Mouse (Mus musculus): ENCODE data around the gene Map3k11. TPM values are rescaled to one million over a fixed set of nuclear protein-coding genes. Genes with fewer than 3 reads are reported as not detected.

The Map3k11 gene
- polyA plus RNA-seq, 1 experiment, result 23.1 TPM

DNA sequence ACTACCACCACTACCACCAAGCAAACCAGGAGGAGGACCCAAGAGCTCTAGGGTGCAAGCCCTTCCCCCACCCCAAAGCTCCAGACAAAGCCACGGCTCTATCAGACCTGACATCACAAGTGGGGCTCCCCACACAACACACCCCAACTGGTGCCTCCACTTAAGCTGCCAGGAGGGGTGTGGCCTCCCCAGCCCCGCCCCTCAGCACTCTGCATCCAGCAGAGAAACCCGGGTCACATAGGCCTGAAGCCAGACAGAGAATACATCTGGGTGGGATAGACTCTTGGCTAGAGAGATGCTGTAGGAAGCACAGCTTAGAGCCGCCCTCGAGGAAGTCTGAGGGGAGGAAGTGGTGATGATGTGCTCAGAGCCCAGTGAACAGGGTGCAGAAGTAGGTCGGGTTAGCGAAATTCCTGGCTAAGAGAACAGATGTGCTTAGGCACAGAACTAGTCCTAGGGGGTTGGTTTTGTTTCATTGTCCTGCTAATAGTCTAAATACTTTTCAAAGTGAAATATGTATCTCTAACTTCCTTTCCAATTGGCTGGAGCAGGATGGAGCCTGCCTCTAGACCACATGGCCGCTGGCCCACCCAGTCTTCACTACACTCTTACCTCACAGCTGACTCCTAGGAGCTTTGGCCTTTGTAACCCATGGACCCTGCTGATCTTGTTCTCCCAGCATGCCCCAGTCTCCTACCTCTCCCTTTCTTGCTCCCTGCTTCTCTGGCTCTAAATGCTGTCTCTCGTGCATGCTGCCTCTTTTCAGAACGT is 16.4 kb downstream of the Map3k11 start:
- TF ChIP-seq CTCF (IDR thresholded peaks at IDR 0.05; ENCODE audit: extremely low read depth, insufficient read depth, low read length) (no peak), POLR2A (IDR thresholded peaks at IDR 0.05; ENCODE audit: extremely low read depth, insufficient read depth, low read length) (no peak)
- no peaks in the 10 kb centered on the region for H3K4me1 ChIP-seq (ENCODE audit: control insufficient read depth, insufficient read depth, low read length)
- no peak overlapping the region for H3K27ac ChIP-seq (ENCODE audit: insufficient read depth, low read length)
- no peak overlapping the region for H3K4me3 ChIP-seq (ENCODE audit: insufficient read depth, low read length)

DNA sequence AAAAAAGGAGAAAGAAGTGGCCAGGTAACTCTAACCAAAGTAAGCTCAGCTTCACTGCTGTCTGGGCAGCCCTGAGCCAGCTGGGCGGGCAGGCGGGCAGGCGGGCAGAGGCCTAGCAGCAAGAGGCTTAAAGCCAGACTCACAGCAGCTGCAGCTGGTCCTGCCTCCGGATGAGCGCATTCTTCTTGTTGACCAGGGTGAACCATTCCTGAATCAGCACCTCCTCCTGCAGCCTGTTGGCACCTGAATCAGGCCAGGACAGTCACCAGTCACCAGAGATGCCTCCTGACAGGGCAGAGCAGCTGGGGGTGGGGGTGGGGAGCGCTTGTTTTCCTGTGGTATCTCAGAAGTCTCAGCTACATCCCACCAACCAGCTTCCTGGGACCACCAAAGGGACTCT is 21.5 kb downstream of the Map3k11 start:
- Histone ChIP-seq H3K27ac (ENCODE audit: insufficient read depth, low read length) (no peak overlapping the region), H3K4me3 (ENCODE audit: insufficient read depth, low read length) (no peak overlapping the region), H3K4me1 (ENCODE audit: control insufficient read depth, insufficient read depth, low read length) (peaks cover 5% of the 10 kb centered on the region; the same call in 1 of the 2 replicates)
- TF ChIP-seq POLR2A (IDR thresholded peaks at IDR 0.05; ENCODE audit: extremely low read depth, insufficient read depth, low read length), result no peak
- TF ChIP-seq CTCF (IDR thresholded peaks at IDR 0.05; ENCODE audit: extremely low read depth, insufficient read depth, low read length), result no peak

DNA sequence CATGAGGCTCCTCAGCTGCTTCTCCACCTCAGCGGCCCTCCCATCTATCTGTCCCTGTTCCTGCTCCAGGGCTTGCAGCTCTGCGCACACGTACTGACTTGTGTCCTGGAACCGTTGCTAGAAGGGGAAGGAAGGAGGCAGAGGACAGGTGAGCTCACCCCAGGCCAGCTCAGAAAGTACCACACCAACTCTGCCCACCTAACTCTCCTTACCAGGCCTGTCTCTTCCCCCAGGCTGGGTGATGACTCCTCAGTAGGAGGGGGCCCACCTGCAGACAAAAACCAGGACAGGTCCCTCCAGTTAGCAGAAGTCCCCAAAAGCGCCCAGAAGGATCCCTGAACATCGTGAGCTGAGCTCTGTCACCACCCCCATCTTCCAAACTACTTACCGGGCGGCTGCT is 22.0 kb downstream of the Map3k11 start:
- H3K4me1 ChIP-seq (ENCODE audit: control insufficient read depth, insufficient read depth, low read length), result peaks cover 5% of the 10 kb centered on the region; the same call in 1 of the 2 replicates
- no peak overlapping the region for H3K4me3 ChIP-seq (ENCODE audit: insufficient read depth, low read length)
- no peak for TF ChIP-seq POLR2A (IDR thresholded peaks at IDR 0.05; ENCODE audit: extremely low read depth, insufficient read depth, low read length)
- TF ChIP-seq CTCF (IDR thresholded peaks at IDR 0.05; ENCODE audit: extremely low read depth, insufficient read depth, low read length), result no peak
- no peak overlapping the region for H3K27ac ChIP-seq (ENCODE audit: insufficient read depth, low read length)

DNA sequence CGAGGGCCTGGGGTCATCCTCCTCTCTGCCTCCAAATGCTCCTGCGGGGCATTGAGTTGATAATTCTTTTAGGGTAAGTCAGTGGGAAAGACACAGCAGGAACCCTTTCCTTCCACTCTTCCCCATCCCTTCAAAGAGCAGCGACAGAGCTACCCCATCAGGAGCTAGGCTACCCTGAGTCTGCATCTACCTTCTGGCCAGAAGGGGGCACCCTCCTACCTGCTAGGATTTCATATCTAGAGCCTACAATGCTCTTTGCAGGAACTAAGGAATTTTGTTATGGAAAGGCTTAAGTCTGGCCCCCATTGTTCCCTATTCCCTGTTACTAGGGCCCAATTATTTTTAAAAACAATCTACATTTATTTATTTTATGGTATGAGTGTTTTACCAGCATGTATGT is 22.7 kb downstream of the Map3k11 start:
- Histone ChIP-seq H3K4me3 (ENCODE audit: insufficient read depth, low read length) (no peak overlapping the region), H3K4me1 (ENCODE audit: control insufficient read depth, insufficient read depth, low read length) (peaks cover 5% of the 10 kb centered on the region; the same call in 1 of the 2 replicates), H3K27ac (ENCODE audit: insufficient read depth, low read length) (no peak overlapping the region)
- no peak for TF ChIP-seq POLR2A (IDR thresholded peaks at IDR 0.05; ENCODE audit: extremely low read depth, insufficient read depth, low read length)
- TF ChIP-seq CTCF (IDR thresholded peaks at IDR 0.05; ENCODE audit: extremely low read depth, insufficient read depth, low read length), result peak; percentile 80

DNA sequence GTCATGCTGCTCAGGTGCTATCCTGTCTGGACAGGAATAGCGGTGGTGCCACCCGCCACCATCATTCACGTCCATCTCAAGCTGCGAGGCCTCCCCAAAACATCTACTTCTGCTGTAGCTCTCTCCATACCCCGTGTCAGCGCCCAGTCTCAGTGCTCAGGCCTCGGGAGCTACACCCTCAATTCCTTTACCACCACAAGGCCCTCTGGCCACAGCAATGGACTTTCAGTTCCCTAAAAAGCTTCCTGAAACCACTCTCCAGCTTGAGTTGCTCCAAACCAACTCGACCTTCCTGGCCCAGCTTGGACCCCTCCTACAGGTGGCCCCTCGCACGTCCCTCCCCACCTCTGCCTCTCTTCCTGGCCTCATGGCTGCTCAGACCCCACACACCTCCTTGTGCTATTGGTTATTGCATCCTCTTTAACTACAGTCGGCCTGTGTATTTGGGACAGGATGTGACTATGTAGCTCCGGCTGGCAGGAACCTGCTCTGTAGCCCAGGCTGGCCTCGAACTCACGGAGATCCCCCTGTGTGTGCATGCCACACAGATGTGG is 23.4 kb downstream of the Map3k11 start:
- no peak overlapping the region for H3K4me3 ChIP-seq (ENCODE audit: insufficient read depth, low read length)
- H3K27ac ChIP-seq (ENCODE audit: insufficient read depth, low read length), result no peak overlapping the region
- TF ChIP-seq CTCF (IDR thresholded peaks at IDR 0.05; ENCODE audit: extremely low read depth, insufficient read depth, low read length), result no peak
- no peak for TF ChIP-seq POLR2A (IDR thresholded peaks at IDR 0.05; ENCODE audit: extremely low read depth, insufficient read depth, low read length)
- H3K4me1 ChIP-seq (ENCODE audit: control insufficient read depth, insufficient read depth, low read length), result peaks cover 6% of the 10 kb centered on the region

DNA sequence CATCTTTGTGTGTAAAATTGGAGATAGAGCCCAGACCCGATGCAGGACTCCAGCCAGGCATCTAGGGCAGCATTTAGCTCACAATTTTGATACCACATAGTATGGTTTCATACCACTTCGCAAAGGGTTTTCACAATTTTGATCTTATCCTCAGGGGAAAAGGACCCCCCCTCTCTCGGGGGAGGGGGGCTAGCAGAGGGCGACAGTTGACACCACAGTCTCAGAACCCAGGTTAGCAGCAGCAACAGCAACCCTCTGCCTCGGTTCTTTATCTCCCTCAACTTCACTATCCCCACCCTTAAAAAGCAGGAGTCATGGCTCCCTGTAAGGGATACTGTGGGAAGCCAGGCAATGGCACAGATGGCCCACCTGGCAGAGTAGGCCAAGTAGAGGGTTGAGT is 24.7 kb downstream of the Map3k11 start:
- peaks cover 7% of the 10 kb centered on the region for H3K4me1 ChIP-seq (ENCODE audit: control insufficient read depth, insufficient read depth, low read length)
- no peak for TF ChIP-seq POLR2A (IDR thresholded peaks at IDR 0.05; ENCODE audit: extremely low read depth, insufficient read depth, low read length)
- no peak for TF ChIP-seq CTCF (IDR thresholded peaks at IDR 0.05; ENCODE audit: extremely low read depth, insufficient read depth, low read length)
- H3K27ac ChIP-seq (ENCODE audit: insufficient read depth, low read length), result no peak overlapping the region
- H3K4me3 ChIP-seq (ENCODE audit: insufficient read depth, low read length), result no peak overlapping the region

DNA sequence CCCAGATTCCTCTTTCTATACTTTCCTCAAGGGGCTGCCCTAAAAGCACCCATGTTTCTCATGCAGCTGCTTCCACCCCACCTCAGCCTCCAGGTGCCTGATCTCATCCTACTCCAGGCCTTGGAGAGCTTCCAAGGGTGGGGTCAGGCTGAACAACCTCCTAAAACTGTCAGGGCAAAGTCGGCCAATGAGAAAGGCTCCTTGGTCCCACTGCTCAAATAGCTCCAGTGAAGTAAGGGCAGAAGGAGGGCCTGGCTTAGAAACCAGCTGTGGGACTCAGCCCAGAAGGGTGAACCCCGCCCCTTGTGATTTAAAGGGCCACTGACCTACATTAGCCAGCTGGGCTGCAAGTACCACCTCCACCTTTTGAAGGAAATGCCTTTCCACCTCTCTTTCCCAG is 25.2 kb downstream of the Map3k11 start:
- TF ChIP-seq CTCF (IDR thresholded peaks at IDR 0.05; ENCODE audit: extremely low read depth, insufficient read depth, low read length), result no peak
- no peak for TF ChIP-seq POLR2A (IDR thresholded peaks at IDR 0.05; ENCODE audit: extremely low read depth, insufficient read depth, low read length)
- Histone ChIP-seq H3K4me3 (ENCODE audit: insufficient read depth, low read length) (no peak overlapping the region), H3K27ac (ENCODE audit: insufficient read depth, low read length) (no peak overlapping the region)

DNA sequence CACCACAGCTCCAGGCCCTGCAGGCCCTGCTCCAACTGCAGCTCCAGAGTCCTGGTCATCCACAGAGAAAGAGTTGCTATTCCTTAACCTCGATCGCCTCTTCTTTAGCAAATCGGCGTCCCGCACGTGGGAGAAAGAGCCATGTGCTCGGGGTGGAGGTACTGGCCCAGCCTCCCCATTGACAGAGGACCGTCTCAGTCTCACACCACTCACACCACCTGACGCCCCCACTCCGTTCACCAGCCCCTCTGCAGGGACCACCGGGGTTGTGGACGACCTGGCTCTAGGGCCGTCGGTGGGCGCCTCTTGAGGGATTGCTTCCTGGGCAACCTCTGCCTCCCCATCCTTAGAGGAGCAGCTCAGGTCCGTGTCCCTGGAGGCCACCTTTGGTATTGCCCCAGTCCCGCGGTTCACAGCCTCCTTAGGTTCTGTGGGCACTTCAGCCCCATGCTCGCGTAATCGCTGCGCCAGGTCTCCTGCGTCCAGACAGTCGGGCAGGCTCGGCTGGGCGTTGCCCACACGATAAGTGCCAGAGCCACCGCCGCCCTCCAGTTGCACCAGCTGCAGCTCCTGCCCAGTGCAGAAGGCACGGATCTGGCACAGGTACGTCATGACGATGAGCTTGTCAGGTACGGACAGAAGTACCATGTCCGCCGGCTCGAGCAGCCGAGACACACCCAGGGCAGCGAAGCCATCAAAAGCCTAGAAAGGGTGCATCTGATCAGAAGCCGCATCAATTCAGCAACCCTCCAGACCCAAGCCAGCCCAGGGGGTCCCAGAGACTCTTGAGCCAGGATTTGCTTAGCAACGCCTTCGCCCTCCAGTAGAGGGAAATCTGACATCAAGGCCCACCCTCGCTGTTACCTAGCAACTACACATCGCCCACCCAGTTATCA is 27.5 kb downstream of the Map3k11 start:
- Histone ChIP-seq H3K27ac (ENCODE audit: insufficient read depth, low read length) (no peak overlapping the region; the same call in 1 of the 2 replicates), H3K4me3 (ENCODE audit: insufficient read depth, low read length) (peak overlapping the region; percentile 47), H3K4me1 (ENCODE audit: control insufficient read depth, insufficient read depth, low read length) (peaks cover 7% of the 10 kb centered on the region)
- TF ChIP-seq POLR2A (IDR thresholded peaks at IDR 0.05; ENCODE audit: extremely low read depth, insufficient read depth, low read length) (no peak), CTCF (IDR thresholded peaks at IDR 0.05; ENCODE audit: extremely low read depth, insufficient read depth, low read length) (0 out of 2 replicates have a peak, but pooled peaks have one; percentile 20)

More for the DNA sequence above, 25.2 kb downstream of the Map3k11 start:
- peaks cover 7% of the 10 kb centered on the region for H3K4me1 ChIP-seq (ENCODE audit: control insufficient read depth, insufficient read depth, low read length)

DNA sequence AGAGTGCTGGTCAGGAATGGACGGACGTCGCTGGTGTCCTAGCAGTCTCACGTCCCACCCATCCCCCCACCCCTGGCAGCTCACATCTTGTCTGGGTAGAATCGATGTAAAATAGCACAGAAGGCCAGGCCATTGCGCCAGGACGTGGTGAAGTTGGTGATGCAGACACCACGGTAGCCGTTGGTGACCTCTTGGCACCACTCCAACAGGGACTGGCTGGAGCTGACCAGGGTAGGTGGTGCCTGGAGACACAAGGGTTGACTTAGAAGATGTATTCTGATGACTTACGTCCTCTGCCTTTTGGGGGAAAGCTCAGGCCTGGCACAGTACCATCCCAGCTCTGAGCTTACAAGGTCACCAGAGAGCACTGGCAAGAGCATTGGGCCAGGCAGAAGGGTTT is 28.4 kb downstream of the Map3k11 start:
- Histone ChIP-seq H3K4me3 (ENCODE audit: insufficient read depth, low read length) (peak overlapping the region; percentile 47; the same call in 1 of the 2 replicates), H3K4me1 (ENCODE audit: control insufficient read depth, insufficient read depth, low read length) (peaks cover 7% of the 10 kb centered on the region), H3K27ac (ENCODE audit: insufficient read depth, low read length) (no peak overlapping the region)
- TF ChIP-seq POLR2A (IDR thresholded peaks at IDR 0.05; ENCODE audit: extremely low read depth, insufficient read depth, low read length) (no peak), CTCF (IDR thresholded peaks at IDR 0.05; ENCODE audit: extremely low read depth, insufficient read depth, low read length) (no peak)
